Mouse (Mus musculus) urinary bladder, adult 18-20 months (tissue): Measurements from ENCODE around the gene Atp2a1.
"Not testable (repeated sequence)": the region's sequence is repeated elsewhere in the genome, so short reads cannot be mapped to it uniquely, and the experiment has no call there.

Experiments used
- DNase-seq, 2 experiments: peaks; one replicate each; pipeline ENCODE4 v3.0.0; 2022; ENCODE audit warnings: low spot score in 2 of 2, mixed read lengths in 2 of 2

Gene Atp2a1

GRCm38 (mm10) chr7:126411061-126411460, 51.8 kb downstream of the Atp2a1 start:
- no peak for DNase-seq

DNA sequence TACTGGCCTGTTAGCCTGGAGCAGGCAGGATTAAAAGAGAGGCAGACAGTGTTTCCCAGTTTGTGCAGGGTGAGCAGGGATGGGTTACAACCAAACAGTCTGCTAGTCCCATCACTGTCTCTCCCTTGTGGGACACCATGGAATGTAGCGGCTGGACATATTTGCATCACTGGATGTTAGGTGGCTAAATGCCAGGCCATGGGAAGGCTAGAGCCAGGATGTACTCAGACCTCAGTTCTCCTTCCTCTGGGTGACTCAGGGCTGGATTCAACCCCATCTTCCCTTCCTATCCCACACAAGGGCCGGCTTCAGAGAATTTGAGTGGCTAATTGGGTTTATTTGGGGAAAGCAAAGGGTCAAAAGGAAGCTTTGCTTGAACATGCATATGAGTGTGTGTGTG, 54.2 kb downstream of the Atp2a1 start:
- DNase-seq = no peak

GRCm38 (mm10) chr7:126402518-126402917, 60.4 kb downstream of the Atp2a1 start:
- not testable (repeated sequence) for DNase-seq

- DNase-seq = peak; percentile 56 to 70
These were observed 63.4 kb downstream of the Atp2a1 start for GRCm38 (mm10) chr7:126399548-126399947.

- DNase-seq = no peak
These were observed 65.1 kb downstream of the Atp2a1 start for GRCm38 (mm10) chr7:126397822-126398221.

DNA sequence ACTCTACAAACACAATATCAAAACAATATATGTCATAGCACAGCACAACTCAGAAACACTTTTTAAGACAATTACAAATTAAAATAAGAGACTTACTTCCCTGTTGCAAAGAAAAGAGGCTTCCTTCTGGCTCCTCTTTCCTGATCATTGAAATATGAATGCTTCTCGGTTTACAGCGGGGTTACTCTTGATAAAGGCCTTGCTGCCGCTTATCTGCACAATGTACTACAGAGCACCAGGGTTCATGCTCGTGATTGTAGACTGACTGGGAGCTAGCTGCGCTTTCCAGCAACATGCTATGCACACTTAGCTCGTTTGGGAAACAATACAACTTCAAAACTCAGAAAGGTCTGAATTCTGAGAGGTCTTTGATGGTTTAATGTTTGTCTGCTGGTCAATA, 65.7 kb downstream of the Atp2a1 start:
- no peak for DNase-seq

DNA sequence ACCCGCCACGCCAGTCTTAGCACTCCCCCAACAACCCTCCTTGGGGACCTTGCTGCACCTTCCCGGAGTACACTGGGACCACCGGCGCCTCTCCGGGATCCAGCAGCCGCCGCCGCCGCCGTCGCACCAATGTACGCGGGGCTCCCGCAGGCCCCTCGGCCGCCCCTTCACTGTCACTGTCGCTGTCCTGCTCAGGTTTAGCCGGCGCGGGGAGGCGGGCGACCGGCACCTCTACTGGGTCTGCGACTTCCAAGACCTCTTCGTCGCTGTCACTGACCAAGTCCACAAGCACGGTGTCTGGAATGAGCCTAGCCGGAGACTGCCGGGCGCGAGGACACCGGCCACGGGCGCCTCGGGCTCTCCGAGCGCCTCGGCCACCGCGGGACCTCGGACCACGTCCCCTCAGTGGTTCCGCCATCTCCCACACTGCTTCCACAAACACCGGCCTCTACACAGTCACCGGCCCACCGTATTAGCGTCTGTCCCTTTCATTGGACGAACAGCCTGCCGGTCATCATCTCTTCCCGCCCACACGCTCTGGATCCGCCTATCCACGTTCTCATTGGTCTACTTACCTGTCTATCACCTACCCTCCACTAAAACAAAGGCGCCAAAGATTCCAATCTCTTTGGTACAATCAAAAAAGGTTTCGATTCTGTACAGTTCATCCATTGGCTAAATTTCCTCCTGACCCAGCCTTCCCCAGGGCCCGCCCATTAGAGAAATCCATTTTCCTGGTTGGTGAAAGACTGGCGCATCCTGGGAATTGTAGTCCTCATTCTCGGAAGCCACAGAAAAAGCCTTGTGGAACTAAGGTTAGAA, 66.4 kb downstream of the Atp2a1 start, which contains the start of gene Nfatc2ip:
Gene Nfatc2ip, minus strand, starts transcription at position 440 of the 822 bp plus-strand sequence.
- peak; percentile 92 to 95 for DNase-seq
